Mouse (Mus musculus): ENCODE measurements around the gene Nuak1. TPM values are rescaled to one million over a fixed set of nuclear protein-coding genes. Genes with fewer than 3 reads are reported as not detected.

The Nuak1 gene
- total RNA-seq, 2 experiments from 2014 or later: 47.6 to 50.2 TPM

DNA sequence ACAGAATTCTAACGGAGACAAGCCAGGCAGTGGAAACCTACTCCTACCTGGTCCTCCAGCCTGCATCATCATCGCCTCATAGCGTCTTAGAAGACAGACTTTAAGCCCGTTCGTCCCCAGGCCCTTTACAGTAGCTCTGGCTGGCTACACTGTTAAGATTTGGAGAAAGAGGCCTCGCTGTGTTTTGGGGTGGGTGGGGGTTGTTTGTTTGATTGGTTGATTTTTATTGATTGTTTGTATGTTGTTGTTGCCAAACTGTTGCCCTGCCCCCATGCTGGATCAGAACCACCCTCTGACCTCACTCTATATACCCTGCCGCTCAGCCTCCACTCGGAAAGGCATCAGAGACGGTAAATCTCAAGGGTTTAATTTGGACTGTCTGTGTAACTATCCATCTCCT is 55.6 kb downstream of the Nuak1 start:
- DNase-seq (ENCODE audit: low spot score in 2 of 2): no peak

DNA sequence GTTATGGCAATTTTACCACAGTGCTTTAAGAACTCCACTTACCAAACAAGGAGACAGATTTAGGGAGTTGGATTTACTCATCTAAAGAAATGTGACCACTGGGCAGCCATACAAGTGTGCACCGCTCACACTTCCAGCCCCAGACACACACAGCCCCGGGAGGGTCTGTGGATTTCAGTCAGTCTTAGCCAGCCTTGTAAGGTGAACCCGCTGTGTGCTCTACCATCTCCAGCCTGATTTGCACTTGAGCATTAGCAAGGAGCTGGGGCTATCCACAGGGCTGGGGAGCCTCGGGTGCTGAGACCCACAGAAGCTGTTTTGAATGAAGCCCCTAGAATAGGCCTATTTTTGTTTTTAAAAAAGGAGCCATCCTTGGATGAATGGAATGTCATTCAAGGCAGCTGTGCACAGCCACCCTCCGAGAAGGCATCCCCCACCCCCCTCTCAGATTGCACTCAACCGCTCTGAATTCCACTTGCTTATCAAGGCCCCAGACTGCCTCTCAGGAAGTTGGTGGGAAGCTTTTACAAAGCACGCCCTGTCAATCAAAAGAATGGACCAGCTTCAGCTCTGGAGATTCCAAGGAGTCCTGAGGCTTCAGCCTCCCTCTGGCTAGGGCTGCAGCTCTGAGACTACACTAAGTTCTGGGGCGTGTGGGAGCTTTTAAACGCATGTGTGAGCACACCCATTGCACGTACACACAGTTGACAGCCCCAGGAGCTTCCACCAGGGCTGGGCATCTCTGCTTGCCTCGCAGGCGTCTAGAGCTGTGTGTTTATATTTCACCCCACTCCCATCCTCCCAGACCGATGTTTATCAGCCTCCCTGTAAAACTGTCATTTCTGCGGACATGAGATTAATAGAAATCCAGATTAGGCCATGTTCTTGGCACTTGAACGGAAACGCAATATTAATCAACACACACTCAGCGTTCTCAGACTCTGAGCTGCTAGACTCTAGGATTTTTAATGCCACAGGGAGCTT is 57.2 kb downstream of the Nuak1 start:
- peak in 1 of 2 experiments; percentile 9 for DNase-seq (ENCODE audit: low spot score in 2 of 2)

DNA sequence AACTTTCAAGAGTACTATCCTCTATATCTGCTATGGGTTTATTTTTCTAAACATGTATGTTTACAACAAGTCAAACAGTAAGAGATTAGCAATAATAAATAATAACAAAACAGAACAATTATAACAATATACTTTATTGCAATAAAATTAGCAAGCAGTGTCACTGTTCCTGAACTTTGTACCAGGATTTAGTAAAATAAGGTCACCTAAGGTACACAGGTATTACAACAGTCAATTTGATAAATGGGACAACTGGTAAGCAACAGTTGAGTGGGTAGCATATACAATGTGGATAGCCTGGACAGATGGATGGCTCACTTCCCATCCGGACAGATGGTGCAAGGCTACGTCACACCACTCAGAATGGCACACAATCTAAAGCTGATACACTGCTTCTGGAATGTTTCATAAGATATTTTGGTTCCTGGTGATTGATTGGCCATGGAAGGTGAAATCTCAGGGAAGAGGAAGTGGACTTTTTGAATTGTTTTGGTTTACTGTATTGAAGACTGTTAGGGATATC is 59.1 kb downstream of the Nuak1 start:
- peak in 1 of 2 experiments; percentile 69 for DNase-seq (ENCODE audit: low spot score in 2 of 2)

DNA sequence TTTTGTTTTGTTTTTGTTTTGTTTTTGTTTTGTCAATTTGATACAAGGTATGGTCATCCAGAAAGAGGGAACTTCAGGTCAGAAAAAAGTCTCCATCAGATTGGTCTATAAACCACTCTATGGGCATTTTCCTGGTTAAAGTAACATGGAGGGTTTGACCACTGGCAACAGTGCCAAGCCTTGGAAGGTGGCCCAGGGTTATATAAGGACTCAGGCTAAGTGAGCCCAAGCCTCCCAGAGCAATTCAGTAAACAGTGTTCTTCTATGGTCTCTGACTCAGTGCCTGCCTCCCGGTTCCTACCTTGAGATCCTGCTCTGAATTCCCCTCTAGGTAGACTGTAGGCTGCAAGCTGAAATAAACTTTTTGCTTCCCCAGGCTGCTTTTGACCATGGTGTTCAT is 61.0 kb downstream of the Nuak1 start:
- DNase-seq (ENCODE audit: low spot score in 2 of 2): no peak

DNA sequence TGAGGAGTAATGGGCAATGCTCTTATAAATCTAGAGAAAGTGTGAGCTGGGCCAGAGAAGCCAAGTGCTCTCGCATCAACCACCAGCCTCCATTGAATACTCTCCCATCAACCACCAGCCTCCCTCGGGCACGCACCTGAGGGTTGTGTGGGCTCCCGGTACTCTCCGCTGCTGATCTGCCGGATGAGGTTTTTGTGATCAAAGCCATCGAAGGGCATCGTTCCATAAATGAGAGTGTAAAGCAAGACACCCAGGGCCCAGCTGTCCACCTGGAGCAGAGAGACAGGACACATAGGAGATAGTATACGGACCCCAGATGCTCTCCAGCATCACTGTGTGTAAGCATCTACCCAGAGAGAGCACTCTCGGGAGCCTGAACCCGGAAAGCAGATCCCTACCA is 62.4 kb downstream of the Nuak1 start:
- DNase-seq (ENCODE audit: low spot score in 2 of 2): no peak

DNA sequence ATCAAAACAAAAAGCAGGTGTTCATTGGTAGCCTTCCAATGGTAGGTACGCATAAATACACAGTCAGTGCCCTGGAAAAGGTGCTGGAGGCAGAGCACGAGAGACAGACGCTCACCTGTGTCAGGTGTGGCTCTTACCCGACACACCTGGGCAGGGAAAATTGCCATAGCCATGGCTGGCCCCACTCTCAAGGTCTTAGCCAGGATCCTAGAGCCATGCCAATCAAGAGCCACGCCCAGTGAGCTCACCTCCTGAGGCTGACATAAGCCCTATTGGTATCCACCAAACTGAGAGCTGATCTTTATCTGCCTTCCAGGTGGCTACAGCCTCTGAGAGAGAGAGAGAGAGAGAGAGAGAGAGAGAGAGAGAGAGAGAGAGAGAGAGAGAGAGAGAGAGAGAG is 64.1 kb downstream of the Nuak1 start:
- no peak for DNase-seq (ENCODE audit: low spot score in 2 of 2)

DNA sequence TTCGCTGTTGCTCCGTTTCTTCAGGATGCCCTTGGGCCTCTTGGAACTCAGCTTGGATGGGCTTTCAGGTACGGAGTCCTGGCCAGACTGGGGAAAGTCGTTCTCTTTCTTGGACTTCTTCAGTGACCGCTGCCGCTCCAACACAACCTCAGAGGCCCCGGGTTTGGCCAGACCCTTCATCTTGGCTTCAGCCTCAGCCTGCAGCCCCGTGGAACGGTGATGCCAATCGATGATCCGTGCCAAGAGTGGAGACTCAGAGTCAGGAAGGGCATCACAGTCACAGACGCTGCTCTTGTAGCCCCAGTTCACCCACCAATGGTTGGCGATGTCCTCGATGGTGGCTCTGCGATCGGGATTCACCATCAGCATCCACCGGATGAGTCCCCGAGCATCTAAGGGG is 65.4 kb downstream of the Nuak1 start:
- no peak for DNase-seq (ENCODE audit: low spot score in 2 of 2)

DNA sequence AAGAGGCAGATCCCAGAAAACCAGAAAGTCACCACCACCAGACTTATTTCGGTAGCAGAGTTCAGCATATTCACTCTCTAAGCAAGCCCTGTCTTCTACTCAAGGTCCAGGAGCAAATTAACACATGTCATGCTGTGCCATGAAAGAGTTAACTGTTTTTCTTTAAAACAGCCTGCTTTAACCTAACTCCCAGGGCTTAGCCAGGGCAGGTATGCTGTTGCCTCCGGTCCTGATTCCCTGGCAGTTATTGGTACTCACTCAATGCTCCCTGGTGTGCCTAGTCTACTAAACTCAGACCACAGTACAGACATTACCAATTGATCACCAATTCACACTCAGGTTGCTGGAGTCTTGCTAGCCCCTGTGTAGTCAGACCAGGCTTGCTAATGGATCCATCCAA is 66.9 kb downstream of the Nuak1 start:
- no peak for DNase-seq (ENCODE audit: low spot score in 2 of 2)

DNA sequence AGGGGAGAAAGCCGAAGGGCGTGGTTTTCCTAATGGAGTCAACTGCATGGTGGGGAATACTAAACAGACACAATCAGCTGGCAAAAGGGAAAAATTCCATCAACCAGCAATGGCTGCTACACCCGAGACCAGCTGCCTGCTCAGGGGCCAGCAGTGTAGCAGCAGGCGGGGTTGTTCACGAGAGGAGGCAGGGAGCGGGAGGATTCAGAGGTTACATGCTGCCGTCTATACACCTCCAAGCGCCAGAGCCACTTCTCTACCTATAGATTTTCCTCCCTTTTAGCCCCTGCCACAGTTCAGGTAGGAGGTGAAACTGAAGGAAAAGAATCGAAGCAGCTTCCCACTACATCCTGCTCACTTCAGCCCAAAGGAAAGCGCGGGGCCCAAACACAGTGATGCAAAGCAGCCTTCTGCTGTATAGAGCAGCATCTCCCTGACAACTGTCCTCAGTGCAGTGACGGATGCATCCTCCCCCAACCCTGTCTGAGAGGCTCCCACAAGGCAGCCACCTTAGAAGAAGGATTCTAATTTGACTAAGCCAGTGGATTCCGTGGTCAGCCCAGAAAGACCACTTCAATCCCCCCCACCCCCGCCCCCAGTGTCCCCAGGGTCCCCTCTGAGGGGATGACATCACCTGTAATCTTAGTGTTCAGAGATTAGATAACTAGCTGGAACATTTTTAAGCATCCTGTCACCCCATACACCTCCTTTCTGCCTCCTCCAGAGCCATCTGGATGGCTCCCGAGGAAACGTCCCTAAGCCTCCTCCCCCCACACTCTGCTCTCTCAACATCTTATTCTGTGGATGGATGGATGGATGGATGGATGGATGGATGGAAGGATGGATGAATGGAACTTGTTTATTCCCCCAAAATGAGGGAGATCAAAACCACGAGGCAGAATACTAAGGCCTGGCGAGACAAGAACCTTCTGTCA is 68.0 kb downstream of the Nuak1 start:
- no peak for DNase-seq (ENCODE audit: low spot score in 2 of 2)

DNA sequence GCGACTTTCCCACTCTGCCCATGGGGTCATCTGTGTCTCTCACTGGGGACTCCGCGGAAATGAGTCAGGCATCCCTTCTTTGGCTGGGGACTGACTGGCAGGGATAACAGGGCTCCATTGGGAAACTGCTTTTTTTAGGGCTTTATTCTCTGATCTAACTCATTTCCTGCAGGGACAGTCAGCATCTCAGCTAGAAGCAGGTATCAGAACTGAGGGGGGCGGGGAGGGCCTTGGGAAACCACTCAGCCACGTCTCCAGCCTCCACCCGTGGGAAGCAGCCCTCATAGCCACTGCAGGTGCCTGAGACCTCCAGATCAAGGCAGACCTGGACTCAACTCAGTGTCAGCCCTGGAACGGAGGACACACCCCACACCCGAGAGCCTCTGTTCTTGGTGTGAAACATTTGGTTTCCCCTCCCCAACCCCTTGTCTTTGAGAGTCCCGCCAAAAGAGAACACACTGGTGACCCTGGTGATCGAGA is 68.7 kb downstream of the Nuak1 start:
- no peak for DNase-seq (ENCODE audit: low spot score in 2 of 2)

DNA sequence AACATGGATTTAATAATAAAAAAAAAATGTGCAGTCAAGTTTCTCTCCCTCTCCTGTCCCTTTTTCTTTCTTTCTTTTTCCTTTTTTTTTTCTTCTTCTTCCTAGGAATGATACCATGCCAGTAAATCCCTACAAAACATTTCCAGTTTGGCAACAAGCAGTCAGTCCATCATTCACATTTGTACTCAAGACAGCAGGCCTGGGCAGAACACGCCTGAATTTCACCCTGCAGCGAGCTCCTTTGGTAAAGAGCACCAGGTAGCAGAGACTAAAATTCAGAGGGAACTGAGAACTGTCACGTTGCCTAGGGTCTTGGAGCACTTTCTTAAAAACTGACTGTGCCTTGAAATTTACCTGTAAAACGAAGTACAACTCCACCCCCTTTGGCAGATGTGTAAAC is 69.2 kb downstream of the Nuak1 start:
- DNase-seq (ENCODE audit: low spot score in 2 of 2): no peak

DNA sequence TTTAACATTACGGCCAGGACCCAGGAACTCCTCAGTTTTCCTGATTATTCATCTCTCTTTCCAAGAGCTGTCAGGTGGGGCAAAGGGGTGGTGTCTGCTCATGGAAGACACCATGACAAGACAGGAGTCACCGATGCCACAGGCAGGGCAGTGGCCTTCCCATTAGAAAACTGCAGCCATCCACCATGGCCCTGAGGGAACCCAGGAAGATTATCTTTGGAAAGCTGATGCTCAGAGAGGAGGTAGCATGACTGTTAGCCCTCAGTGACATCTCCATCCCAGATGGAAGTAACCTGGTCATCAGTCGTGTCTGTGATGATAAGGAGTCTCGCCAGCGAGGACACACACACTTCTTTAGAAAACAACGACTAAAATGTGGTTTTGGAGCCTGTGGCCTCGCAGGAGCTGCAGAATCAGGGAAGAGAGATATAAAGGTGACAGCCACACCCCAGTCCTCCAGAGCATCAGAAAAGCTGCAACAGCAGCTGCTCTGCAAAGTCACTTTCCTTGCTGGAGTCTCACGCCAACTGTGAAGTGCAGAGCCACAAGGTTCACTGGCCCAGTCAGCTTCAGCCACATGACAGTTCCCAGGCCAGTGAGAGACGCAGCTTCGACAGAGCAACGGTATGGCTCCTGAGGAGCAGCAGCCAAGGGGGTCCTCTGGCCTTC is 70.6 kb downstream of the Nuak1 start:
- no peak for DNase-seq (ENCODE audit: low spot score in 2 of 2)

DNA sequence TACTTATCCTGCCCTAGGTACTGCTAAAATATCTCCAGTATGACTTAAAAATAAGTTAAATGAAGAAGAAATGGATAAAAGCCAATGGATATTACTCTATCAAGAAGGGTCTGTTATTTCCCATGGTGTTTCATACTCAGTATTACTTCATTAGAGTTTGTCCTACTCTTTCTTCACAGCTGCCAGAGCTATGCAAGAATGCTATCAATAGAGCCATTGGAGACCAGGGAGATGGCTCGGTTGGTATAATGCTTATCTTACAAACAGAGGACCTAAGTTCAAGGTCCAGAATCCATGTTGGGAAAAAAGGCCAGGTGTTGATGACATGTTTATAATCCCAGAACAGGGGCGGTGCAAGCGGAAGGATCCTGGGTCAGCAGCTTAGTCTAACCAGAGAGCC is 72.2 kb downstream of the Nuak1 start:
- DNase-seq (ENCODE audit: low spot score in 2 of 2): no peak

DNA sequence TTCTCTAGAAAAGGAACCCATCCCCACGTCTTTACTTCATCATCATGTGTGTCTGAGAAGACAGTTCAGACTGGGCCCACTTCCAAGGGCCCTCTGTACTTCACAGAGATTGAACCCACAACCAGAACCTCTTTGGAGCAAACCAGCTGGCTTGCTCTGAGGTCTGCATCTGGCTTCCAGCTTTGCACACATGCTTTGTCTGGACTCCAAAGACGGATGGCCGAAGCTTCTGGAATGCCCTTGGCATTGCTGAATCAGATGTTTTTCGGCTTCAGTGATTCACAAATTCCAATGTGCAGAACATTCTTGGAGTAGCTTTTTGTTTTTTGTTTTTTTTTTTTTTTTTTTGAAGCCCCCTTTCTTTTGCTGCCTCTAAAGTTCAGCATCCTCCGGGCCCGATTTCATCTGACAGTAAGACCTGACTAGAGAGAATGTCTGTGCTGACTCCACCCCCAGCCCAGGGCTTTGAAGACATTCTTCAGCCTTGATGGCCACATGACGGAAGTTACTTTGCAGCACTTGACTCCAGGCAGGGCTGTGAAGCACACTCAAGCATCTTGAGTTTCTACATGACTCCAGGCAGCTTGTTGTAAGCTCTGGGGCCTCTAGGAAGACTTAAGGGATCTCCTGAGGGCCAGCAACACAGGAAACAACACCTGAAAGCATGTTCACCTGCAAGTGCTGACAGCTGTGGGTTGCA is 75.1 kb downstream of the Nuak1 start:
- DNase-seq (ENCODE audit: low spot score in 2 of 2): no peak

DNA sequence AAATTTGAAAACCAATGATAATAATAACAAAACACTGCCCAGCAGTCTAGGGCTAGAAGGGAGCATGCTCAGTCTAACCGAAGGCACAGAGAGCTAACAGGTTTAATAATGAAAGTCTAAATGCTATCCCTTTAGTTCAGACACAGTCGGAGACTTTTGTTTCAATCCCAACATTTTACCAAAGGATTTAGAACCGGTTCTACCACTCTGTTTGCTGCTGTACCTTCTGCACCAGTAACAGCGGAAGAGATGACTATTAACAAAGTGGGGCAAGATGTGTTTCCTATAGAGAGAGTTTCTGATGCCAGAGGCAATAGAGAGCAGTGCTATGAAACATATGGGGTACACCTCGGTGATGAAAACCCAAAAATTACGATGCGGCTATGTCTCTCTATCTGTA is 76.6 kb downstream of the Nuak1 start:
- no peak for DNase-seq (ENCODE audit: low spot score in 2 of 2)

DNA sequence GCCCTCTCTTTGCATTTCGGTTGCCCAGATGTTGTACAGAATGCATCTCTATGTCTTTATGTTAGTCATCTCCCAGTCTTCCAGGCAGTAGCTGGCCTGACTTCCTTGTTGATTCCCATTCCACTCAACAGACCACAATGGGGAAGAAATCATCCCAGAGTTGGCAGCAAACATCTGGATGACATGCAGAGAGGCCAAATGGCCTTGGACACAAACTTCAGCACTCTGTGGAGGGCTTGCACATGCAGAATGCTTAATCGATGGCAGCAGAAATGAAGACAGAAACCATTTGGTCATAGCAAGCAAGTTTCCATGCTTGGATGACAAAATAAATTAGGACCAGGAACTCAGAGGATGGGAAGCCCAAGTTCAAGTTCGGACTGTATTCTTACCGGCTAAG is 79.4 kb downstream of the Nuak1 start:
- DNase-seq (ENCODE audit: low spot score in 2 of 2): no peak

DNA sequence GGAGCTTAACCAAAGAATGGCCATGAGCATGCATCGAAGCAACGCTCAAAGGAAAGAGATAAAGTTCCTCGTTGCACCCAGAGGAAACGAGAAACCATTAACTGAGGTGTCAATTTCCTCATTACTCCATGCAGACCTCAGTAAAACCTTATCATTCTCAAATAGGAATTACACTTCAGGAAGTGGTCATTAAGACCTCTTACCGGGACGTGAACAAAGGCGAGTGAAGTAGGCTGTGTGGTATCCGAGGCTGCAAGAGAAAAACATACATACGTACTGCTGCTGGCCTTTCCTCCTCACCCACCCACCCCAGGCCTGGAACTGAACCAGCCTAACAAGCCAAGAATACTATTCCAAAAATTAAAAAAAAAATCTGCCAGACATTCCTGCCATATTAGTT is 80.0 kb downstream of the Nuak1 start:
- no peak for DNase-seq (ENCODE audit: low spot score in 2 of 2)

DNA sequence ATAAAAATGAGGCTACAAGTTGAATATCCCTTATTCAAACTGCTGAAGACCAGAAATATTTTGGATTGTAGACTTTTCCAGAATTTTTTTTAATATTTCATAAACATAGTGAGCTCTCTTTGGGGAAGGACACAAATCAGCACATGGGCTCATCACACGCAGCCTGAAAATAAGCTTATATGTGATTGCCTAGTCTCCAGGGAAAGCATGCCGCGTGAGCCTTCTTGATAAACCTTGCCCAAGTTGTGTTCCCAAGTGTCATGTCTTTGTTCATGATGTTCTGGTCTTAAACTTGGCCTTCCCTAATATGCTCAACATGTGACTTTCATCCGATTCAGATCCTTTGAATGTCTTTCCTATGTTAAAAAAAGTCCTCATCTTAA is 81.7 kb downstream of the Nuak1 start:
- DNase-seq (ENCODE audit: low spot score in 2 of 2): no peak

DNA sequence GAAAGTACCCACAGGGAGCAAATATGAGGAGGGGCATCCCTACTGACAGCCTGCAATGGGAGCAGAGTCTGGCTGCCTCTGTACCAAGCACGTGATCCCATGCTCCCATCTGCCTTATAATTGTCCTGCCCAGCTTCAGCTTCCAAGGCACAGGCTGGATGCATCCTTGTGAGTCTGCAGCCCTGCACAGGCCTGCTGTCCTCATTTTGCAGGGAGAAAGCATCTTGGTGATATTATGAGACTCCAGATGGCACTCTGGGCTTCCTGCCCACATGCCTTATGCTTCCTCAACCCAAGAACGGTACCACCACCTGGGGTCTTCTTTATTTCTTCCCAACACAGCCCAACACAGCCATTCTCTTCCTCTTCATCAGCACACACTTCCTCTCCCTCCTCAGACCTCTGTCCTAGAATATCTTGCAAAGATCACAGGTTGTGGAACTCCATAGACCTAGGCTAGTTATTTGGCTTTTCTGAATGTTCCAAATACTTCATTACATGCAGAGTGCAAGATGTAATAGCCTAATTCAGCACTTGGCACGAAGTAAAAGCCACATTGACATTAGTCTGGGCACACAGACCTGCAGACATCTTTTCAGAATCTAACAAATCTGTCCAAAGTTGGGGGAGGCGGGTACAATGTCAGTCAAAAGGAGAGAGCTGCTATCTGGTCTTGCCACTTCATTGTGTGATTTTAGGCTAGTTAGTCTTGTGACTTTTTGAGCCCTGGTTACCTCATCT is 82.2 kb downstream of the Nuak1 start:
- DNase-seq (ENCODE audit: low spot score in 2 of 2): peak; percentile 87 to 95

DNA sequence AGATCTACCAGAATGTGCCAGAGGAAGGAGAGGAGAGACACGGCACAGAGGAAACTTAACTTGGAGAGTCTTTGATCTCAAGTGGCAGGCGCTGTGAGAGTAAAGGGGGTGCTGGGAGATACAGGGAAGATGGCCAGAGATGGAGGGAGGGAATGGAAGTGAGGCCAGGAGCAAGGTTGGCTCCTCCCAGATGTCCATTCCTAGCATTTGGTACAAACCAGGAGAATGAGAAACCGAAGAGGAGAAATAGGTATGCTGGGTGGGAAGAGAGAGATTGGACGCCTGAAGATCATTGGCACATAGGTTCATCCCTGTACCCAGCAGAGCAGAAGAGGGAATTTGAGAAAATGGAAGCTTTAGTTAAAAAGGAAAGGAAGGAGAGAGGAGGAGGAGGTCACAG is 82.8 kb downstream of the Nuak1 start:
- no peak for DNase-seq (ENCODE audit: low spot score in 2 of 2)
